Mouse (Mus musculus) lung, postnatal 36 days (tissue): Measurements from ENCODE around the gene She.
"Not testable (repeated sequence)": the region's sequence is repeated elsewhere in the genome, so short reads cannot be mapped to it uniquely, and the experiment has no call there.

Experiments
- DNase-seq: peaks from one replicate; pipeline ENCODE4 v3.0.0; 2022; ENCODE audit warnings: mixed read lengths

She gene

GRCm38 (mm10) chr3:89830815-89831591 is at the start of gene She:
She (plus strand) TSS chr3:89831370.
- DNase-seq: peak; percentile 64

DNA sequence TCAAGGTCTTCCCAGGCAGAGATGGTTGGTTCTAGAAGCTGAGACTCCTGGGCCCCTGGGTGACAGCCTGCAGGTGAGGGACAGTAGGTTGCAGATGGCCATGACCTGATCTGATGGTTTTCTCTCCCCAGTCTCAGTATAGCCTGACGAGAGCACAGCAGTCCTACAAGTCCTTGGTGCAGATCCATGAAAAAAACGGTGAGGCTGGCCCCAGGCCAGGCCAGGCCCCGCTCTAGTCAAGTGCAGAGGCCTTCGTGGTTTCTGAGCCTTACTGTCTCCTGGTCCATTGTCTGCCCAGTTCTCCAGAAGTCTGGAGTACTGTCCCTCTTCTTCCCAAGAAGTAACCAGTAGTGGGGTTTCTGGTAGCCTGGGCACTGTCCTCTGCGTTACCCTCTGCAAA is 49.5 kb upstream of the She start:
- DNase-seq: no peak

DNA sequence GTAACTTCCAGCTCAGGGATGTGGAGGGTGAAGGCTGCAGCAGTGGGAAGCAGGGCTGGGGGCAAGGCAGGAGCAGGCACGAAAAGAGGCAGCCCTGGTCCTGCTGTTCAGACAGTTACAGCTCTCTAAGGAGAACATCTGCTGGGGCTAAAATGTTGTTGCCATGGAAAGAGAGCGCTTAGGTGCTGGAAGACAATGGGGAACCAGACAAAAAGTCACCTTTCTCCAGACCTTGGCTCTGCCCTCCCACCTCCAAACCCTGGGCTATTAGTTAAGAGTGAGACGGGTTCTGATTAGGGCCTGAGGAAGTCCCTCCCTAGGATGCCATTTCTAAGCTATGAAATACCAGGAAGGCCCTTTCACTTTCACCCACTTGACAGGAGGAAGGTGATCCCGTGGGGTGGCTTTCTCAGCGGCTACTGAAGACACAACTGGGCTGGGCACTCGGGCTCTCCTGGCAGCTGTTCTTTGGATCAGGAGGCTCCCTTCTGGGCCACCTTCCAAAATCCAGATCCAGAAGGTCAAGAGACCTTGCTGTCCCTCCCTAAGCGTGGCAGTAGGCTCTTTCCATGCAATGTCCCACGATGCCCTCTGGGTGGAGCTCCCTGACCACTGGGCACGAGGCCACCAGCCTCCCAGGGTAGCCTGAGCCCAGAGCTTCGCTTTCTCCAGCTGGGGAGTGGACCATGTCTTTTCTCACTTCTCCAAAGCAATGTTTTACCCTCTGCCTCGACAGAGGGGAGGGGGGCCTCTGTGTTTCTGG is 46.0 kb upstream of the She start:
- DNase-seq: peak; percentile 87

DNA sequence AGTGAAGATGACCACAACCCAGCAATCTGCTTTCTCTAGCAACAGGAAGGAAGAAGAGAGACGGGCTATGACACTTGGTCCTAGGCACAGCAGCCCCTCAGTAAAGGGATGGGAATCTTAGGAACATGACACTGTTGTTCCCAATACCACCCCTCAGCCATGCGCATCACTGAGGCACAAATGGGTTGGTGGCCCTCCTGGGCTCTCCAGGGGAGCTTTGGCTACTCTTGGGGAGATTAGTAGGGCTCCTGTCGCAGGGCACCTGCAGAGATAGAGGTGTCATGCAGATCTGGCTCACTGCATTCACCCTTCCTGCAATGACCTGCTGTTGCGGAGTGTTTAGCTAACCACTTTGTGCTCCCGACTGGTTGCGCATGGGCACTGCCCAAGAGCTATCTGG is 44.9 kb upstream of the She start:
- no peak for DNase-seq

- DNase-seq: no peak
These were observed 42.4 kb upstream of the She start for GRCm38 (mm10) chr3:89788680-89789352.

DNA sequence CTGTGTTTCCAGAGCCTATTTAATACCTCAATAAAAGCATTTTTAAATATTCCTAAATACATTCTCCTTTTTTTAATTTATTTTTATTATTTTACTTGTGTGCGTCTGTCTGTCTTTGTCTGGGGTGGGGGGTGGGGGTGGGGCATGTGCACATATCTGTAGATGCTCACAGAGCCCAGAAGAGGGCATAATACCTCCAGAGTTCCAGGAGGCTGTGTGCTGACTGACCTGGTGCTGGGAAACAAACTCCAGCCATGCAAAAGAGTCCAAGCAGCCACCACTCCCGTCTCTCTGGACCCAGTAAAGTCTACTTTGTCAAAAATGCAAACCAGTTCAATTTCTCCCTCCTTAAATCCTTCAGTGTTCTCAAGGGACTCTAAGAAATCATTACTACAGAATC is 36.6 kb upstream of the She start:
- DNase-seq: no peak

GRCm38 (mm10) chr3:89795746-89796145 is 35.4 kb upstream of the She start:
- DNase-seq: no peak

DNA sequence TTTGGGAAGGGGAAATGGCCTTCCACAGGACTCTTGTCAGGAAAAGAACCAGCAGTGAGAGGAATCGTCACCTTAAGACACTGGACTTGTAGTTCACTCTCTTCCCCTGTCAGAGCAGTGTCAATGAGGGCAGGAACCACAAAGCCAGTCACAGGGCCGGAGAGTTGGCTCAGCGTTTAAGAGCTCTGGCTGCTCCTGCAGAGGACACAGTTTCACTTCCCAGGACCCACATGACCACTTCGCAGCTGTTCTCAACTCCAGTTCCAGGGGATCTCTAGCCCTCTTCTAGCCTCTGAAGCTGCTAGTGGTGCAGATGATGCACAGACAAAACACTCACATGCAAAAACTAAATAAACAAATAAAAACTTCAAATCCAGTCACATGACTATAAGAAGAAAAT is 34.8 kb upstream of the She start:
- DNase-seq: peak; percentile 40

DNA sequence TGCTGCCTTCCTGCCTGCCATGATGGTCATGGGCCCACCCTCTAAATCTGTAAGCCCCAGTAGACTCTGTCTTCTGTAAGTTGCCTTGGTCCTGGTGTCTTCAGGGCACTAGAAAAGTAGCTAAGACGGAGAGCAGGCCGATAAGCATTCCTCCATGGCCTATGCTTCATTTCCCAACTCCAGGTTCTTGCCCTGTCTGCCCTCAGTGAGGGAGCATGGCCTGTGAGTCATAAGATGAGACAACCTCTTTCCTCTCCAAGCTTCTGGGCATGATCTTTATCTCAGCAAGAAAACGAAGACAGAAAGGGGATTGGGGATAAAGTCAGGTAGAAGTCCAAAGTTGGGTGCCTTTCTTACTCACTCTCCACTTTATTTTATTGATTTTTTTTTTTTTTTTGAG is 32.7 kb upstream of the She start:
- DNase-seq: no peak

- no peak for DNase-seq
These were observed 31.7 kb upstream of the She start for GRCm38 (mm10) chr3:89799476-89799875.

GRCm38 (mm10) chr3:89800078-89800477 is 31.1 kb upstream of the She start:
- not testable (repeated sequence) for DNase-seq

DNA sequence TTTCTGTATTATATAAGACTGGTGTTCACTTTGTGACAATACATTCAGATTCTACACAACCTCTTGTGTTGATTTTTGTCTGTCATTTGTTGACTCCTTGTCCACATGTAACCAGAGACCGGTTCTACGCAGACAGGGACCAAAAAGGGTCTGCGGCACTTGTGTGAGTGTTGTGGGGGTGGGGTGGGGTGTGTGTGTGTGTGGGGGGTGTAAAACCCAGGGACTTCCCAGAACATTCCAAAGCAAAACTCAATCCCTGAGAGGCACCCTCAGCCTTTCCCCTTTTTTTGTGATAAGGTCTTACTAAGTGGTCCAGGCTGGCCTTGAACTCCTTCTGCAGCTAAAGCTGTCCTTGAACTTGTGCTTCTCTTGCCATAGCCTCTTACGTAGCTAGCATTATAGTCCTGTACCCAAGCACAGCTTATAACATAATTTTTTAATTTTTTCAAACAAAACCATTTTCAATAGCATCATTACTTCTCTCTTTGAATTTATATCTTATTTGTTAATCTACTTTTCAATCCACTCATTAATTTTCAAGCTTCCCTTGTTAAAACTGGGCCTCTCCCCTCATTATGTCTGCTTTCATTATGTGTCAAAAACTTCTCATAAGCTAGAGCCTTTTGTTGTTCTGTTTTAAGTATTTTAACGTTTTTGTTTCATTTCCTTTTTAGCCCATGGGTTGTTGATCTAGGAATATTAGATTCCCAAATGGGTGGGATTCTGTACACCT is 30.2 kb upstream of the She start:
- DNase-seq: no peak

DNA sequence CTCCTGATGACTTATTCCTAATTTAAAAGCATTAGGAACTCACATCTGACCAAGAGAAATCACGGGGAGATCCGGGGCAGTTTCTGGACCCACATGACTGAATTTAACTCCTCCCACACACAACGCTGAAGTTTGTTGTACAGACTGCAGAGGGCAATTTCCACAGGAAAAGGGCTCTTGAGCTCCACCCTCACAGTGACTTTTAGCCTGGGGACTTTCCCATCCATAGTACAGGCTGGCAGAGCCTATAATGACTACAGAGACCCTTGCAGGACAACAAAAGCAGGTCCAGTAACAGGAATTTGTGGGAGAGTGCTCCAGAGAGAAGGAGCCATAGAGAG is 29.7 kb upstream of the She start:
- DNase-seq: peak; percentile 64

DNA sequence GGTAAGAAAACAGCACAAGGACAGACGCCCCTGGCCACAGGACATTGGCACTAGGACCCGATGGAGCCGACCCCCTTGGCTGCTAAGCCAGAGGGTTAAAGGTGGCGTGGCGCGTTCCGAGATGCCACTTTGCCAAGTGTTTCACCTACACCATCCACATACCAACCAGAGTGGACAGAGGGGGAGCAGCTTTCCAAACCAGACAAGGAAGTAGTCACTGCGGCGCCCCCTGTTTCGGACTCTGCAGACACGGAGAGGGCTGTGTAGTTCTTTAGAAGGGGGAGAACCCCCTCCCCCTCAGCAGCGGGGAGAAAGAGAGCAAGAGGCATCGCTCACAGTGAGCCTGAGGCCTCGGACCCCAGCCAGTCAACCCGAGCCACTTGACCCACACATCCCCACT is 28.3 kb upstream of the She start:
- DNase-seq: no peak

DNA sequence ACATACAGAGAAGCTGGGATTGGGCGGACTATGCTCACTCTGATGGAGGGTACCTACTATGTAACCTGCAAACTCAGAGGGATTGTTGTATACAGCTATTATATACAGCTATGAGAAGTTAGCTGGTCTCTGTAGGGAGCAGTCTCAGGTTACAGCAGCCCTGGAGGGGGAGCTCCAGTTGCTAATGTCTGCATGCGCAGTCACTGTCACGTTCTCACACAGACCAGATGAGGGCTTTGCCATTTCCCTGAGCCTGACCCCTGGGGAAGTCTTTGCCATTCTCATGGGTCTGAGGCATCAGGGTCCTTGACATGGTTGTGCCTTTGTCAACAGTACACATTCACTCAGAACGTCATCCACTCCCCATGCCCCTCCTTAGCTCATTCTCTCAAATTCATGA is 26.0 kb upstream of the She start:
- no peak for DNase-seq

DNA sequence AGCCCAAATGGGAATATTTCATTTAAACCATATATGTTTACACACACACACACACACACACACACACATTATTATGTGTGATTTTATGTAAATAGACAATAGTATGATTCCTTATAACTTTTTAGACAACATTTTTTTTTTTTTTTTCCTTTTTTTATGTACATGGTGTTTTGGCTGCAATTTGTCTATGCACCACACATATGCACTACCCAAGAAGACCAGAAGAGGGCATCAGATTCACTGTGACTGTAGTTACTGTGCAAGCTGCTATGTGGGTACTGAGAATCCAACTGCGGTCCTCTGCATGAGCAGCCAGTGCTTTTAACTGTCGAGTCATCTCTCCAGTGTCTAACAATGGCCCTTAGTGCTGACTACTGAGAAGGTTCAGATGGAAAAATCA is 24.4 kb upstream of the She start:
- DNase-seq: peak; percentile 41

DNA sequence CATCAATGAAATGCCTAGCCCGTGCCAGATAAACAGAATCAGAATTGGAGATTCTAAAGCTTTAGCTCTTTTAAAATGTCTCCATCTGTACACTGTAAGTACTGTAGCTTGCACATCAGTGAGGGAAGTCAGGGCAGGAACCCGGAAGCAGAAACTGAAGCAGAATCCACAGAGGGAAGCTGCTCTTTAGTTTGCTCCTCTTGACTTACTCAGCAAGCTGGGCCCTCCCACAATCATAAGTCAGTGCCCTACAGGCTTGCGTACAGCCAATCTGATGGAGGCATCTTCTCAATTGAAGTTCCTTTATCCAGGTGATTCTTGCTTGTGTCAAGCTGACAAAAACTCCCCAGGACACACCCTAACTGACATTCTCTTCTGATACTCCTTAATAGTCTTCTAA is 24.0 kb upstream of the She start:
- DNase-seq: no peak

GRCm38 (mm10) chr3:89807881-89808280 is 23.3 kb upstream of the She start:
- DNase-seq: no peak

- no peak for DNase-seq
These were observed 22.5 kb upstream of the She start for GRCm38 (mm10) chr3:89808638-89809037.

- no peak for DNase-seq
These were observed 20.3 kb upstream of the She start for GRCm38 (mm10) chr3:89810841-89811240.

DNA sequence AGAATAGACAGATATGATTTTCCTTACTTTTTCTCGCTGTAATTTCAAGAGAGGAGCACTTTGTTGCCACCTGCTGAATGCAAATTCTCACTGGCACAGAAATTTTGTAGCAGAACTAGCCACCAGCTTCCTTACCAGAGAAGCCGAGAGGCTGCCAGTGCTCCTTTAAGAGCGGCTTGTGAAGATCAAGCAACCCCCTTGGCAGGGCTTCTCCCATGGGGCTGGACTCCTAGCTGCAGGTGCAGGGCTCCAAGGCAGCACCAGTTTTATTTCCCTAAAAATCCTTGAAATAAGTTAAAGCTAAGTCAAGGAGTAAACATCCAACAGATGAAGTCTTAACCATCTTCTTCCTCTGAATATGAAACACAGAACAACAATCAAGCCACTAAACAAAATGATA is 19.0 kb upstream of the She start:
- no peak for DNase-seq

- no peak for DNase-seq
These were observed 17.1 kb upstream of the She start for GRCm38 (mm10) chr3:89814051-89814450.

- DNase-seq: peak; percentile 75
These were observed 14.1 kb upstream of the She start for GRCm38 (mm10) chr3:89817056-89817455.
